ENCODE assay signal across 10 mouse cellular contexts in genomic region chr1:194878440-194878839, GRCm38 (mm10).
DNase-seq lines count a peak whose midpoint lies in the region; ATAC-seq and TF ChIP-seq lines count a peak whose summit lies in the region.
"Had no signal": no experiment of that assay in that cellular context is flagged by ENCODE, and none has a peak within 500 bp of the region (broad histone marks: within the 10 kb centered on the region; RNA-seq: fewer than 3 reads in every experiment).

No protein-coding gene starts in this region.

- no peaks in the 10 kb centered on the region for H3K4me1 ChIP-seq in hindbrain, postnatal 0 days (ENCODE audit: insufficient read depth, low read length)
- H3K4me1 ChIP-seq in hindbrain, embryonic 11.5 days (replicated peaks; ENCODE audit: control insufficient read depth, insufficient read depth, low read length): 0 out of 2 replicates have a peak, but pooled peaks cover 2% of the 10 kb centered on the region
- 0 out of 2 replicates have a peak, but pooled peaks cover 3% of the 10 kb centered on the region for H3K4me1 ChIP-seq in hindbrain, embryonic 12.5 days

- H3K27ac ChIP-seq in hindbrain, postnatal 0 days: no peak overlapping the region
- no peak overlapping the region for H3K27ac ChIP-seq in hindbrain, embryonic 11.5 days (ENCODE audit: low read depth, low read length)
- no peak overlapping the region for H3K27ac ChIP-seq in hindbrain, embryonic 12.5 days
- H3K27ac ChIP-seq: neural tube, embryonic 13.5 days had no signal

- no peak overlapping the region for H3K4me2 ChIP-seq in hindbrain, postnatal 0 days (ENCODE audit: low read depth, low read length)
- no peak overlapping the region for H3K4me2 ChIP-seq in hindbrain, embryonic 11.5 days (replicated peaks; ENCODE audit: low read depth, low read length)
- no peak overlapping the region for H3K4me2 ChIP-seq in hindbrain, embryonic 12.5 days (replicated peaks)
- H3K4me2 ChIP-seq: liver, embryonic 11.5 days; neural tube, embryonic 13.5 days had no signal

- H3K9ac ChIP-seq in hindbrain, postnatal 0 days (replicated peaks; ENCODE audit: low read length): no peak overlapping the region
- no peak overlapping the region for H3K9ac ChIP-seq in hindbrain, embryonic 11.5 days (ENCODE audit: low read depth, low read length)
- H3K9ac ChIP-seq in hindbrain, embryonic 12.5 days: no peak overlapping the region
- H3K9ac ChIP-seq: neural tube, embryonic 13.5 days had no signal

- no peak overlapping the region for H3K4me3 ChIP-seq in hindbrain, postnatal 0 days (ENCODE audit: low read length)
- no peak overlapping the region for H3K4me3 ChIP-seq in hindbrain, embryonic 11.5 days (ENCODE audit: low read depth, low read length)
- H3K4me3 ChIP-seq in hindbrain, embryonic 12.5 days: no peak overlapping the region
- H3K4me3 ChIP-seq: neural tube, embryonic 13.5 days had no signal

- DNase-seq in hindbrain, postnatal 0 days (ENCODE audit: low spot score): peak; percentile 11
- no peak for DNase-seq in hindbrain, embryonic 11.5 days (ENCODE audit: low spot score)
- peak; percentile 39 for DNase-seq in MN1 (ENCODE audit: low spot score)
- peak; percentile 40 for DNase-seq in cerebellum, adult 9-11 months
- DNase-seq in kidney, postnatal 14 days: peak; percentile 22
- no peak for DNase-seq in frontal cortex, postnatal 25 days (ENCODE audit: low spot score in 2 of 2)

- WGBS in hindbrain, postnatal 0 days: 67% methylated on average over 2 of the region's 2 CpGs
- WGBS in hindbrain, embryonic 11.5 days: 84% methylated on average over 2 of the region's 2 CpGs
- WGBS in hindbrain, embryonic 12.5 days: 78% methylated on average over 2 of the region's 2 CpGs

- ATAC-seq in hindbrain, postnatal 0 days: no peak
- no peak for ATAC-seq in hindbrain, embryonic 11.5 days (ENCODE audit: low FRiP score)
- no peak for ATAC-seq in megakaryocyte progenitor cell, adult 5-6 weeks (replicated peaks; ENCODE audit: poor library complexity)
- ATAC-seq in hindbrain, embryonic 12.5 days (ENCODE audit: low FRiP score): no peak

- TF ChIP-seq CTCF in hindbrain, postnatal 0 days (IDR thresholded peaks at IDR 0.05; ENCODE audit: low read depth): no peak

- H3K27me3 ChIP-seq in hindbrain, postnatal 0 days (ENCODE audit: insufficient read depth, low read length): no peaks in the 10 kb centered on the region
- no peaks in the 10 kb centered on the region for H3K27me3 ChIP-seq in hindbrain, embryonic 11.5 days (ENCODE audit: control insufficient read depth, insufficient read depth, low read length)
- H3K27me3 ChIP-seq in hindbrain, embryonic 12.5 days: no peaks in the 10 kb centered on the region
- H3K27me3 ChIP-seq: neural tube, embryonic 13.5 days had no signal

- no peaks in the 10 kb centered on the region for H3K9me3 ChIP-seq in hindbrain, postnatal 0 days (ENCODE audit: low read length)
- no peaks in the 10 kb centered on the region for H3K9me3 ChIP-seq in hindbrain, embryonic 11.5 days (ENCODE audit: control insufficient read depth, low read length)
- H3K9me3 ChIP-seq in hindbrain, embryonic 12.5 days (replicated peaks): no peaks in the 10 kb centered on the region
- H3K9me3 ChIP-seq: neural tube, embryonic 13.5 days had no signal

- H3K36me3 ChIP-seq in hindbrain, postnatal 0 days (ENCODE audit: insufficient read depth, low read length): no peaks in the 10 kb centered on the region
- no peaks in the 10 kb centered on the region for H3K36me3 ChIP-seq in hindbrain, embryonic 11.5 days (ENCODE audit: control insufficient read depth, insufficient read depth, low read length)
- H3K36me3 ChIP-seq in hindbrain, embryonic 12.5 days: no peaks in the 10 kb centered on the region
- H3K36me3 ChIP-seq: neural tube, embryonic 13.5 days had no signal

Comparison
In these comparisons a context has a peak if more than half of its experiments do, and no peak if none do; other contexts are left out.
1. DNase-seq: peak in hindbrain, postnatal 0 days (single experiment), MN1 (single experiment), cerebellum, adult 9-11 months (single experiment) and kidney, postnatal 14 days (single experiment); none in hindbrain, embryonic 11.5 days (single experiment) and frontal cortex, postnatal 25 days (0 of 2).